Mouse (Mus musculus) hindbrain, embryonic 13.5 days (tissue): ENCODE data around the gene Actn2. TPM values are rescaled to one million over a fixed set of nuclear protein-coding genes. Genes with fewer than 3 reads are reported as not detected.

Experiments
- ATAC-seq: fragments of 200-750 bp; cut with Nextera tagmentation; 2 replicates; pipeline ENCODE4 v1.8.0; 2017; ENCODE audit warnings: moderate TSS enrichment; ENCODE audit not compliant: low FRiP score
- H3K27ac ChIP-seq: fragments of 300-500 bp; sonication (generic); 2 replicates; pipeline ENCODE4 v1.5.1; 2015; ENCODE audit warnings: inconsistent platforms, mild to moderate bottlenecking, moderate library complexity
- H3K27me3 ChIP-seq: fragments of 300-500 bp; sonication (generic); 2 replicates; pipeline ENCODE4 v1.6.1; 2015; ENCODE audit warnings: mild to moderate bottlenecking, inconsistent platforms
- H3K36me3 ChIP-seq: fragments of 300-500 bp; sonication (generic); 2 replicates; pipeline ENCODE4 v1.6.1; 2015; ENCODE audit warnings: mild to moderate bottlenecking, inconsistent platforms
- H3K4me1 ChIP-seq: fragments of 300-500 bp; sonication (generic); replicated peaks from 2 replicates; pipeline ENCODE4 v1.6.1; 2015; ENCODE audit warnings: inconsistent platforms
- H3K4me2 ChIP-seq: fragments of 300-500 bp; sonication (generic); 2 replicates; pipeline ENCODE4 v1.6.1; 2015; ENCODE audit warnings: inconsistent platforms, mild to moderate bottlenecking, moderate library complexity
- H3K4me3 ChIP-seq: fragments of 300-500 bp; sonication (generic); 2 replicates; pipeline ENCODE4 v1.5.1; 2015; ENCODE audit warnings: mild to moderate bottlenecking, inconsistent platforms
- H3K9ac ChIP-seq: fragments of 300-500 bp; sonication (generic); 2 replicates; pipeline ENCODE4 v1.6.1; 2015; ENCODE audit warnings: mild to moderate bottlenecking, inconsistent platforms
- H3K9me3 ChIP-seq: fragments of 300-500 bp; sonication (generic); 2 replicates; pipeline ENCODE4 v1.6.1; 2016; ENCODE audit warnings: inconsistent platforms
- WGBS: fragments of 180-500 bp; shearing (Covaris S2); methylation state at CpG from one replicate; pipeline ENCODE4 v1.1.7; 2015; 5-methylcytosine and 5-hydroxymethylcytosine counted together
- polyA plus RNA-seq: library from polyadenylated mRNA; unstranded; fragments of >200 nt; fragmentation: Nextera tagmentation; extraction: Ambion mirVana; gene quantifications from 2 replicates; pipeline ENCODE4 v1.2.1, GENCODE M21; 2015

The Actn2 gene
- polyA plus RNA-seq, 1 experiment from 2014 or later, result 5.5 TPM

- H3K36me3 ChIP-seq, result no peaks in the 10 kb centered on the region
- no peak for ATAC-seq
- H3K4me2 ChIP-seq, result no peak overlapping the region
- H3K4me1 ChIP-seq, result no peaks in the 10 kb centered on the region
- WGBS, result 98% methylated on average over 3 of the region's 3 CpGs
- no peak overlapping the region for H3K27ac ChIP-seq
- no peak overlapping the region for H3K4me3 ChIP-seq
- no peaks in the 10 kb centered on the region for H3K27me3 ChIP-seq
- H3K9ac ChIP-seq, result no peak overlapping the region
- no peaks in the 10 kb centered on the region for H3K9me3 ChIP-seq
These were observed 31.1 kb downstream of the Actn2 start for GRCm38 (mm10) chr13:12309446-12309845.

- Histone ChIP-seq H3K27ac (no peak overlapping the region), H3K36me3 (no peaks in the 10 kb centered on the region), H3K4me3 (no peak overlapping the region), H3K9me3 (no peaks in the 10 kb centered on the region), H3K9ac (no peak overlapping the region), H3K4me2 (no peak overlapping the region), H3K27me3 (no peaks in the 10 kb centered on the region), H3K4me1 (no peaks in the 10 kb centered on the region)
- no peak for ATAC-seq
- 87% methylated on average over 12 of the region's 12 CpGs for WGBS
These were observed 31.7 kb downstream of the Actn2 start for GRCm38 (mm10) chr13:12308878-12309277.

- H3K36me3 ChIP-seq, result no peaks in the 10 kb centered on the region
- H3K27me3 ChIP-seq, result no peaks in the 10 kb centered on the region
- H3K9me3 ChIP-seq, result no peaks in the 10 kb centered on the region
- H3K4me3 ChIP-seq, result no peak overlapping the region
- ATAC-seq, result no peak
- no peaks in the 10 kb centered on the region for H3K4me1 ChIP-seq
- no peak overlapping the region for H3K27ac ChIP-seq
- H3K9ac ChIP-seq, result no peak overlapping the region
- H3K4me2 ChIP-seq, result no peak overlapping the region
- 86% methylated on average over 8 of the region's 8 CpGs for WGBS
These were observed 32.1 kb downstream of the Actn2 start for GRCm38 (mm10) chr13:12308473-12308872.

GRCm38 (mm10) chr13:12307286-12307685 is 33.3 kb downstream of the Actn2 start:
- no peak for ATAC-seq
- Histone ChIP-seq H3K4me2 (no peak overlapping the region), H3K9me3 (no peaks in the 10 kb centered on the region), H3K36me3 (no peaks in the 10 kb centered on the region), H3K9ac (no peak overlapping the region), H3K27ac (no peak overlapping the region), H3K27me3 (no peaks in the 10 kb centered on the region), H3K4me3 (no peak overlapping the region), H3K4me1 (no peaks in the 10 kb centered on the region)
- 84% methylated on average over 4 of the region's 4 CpGs for WGBS

- Histone ChIP-seq H3K9me3 (no peaks in the 10 kb centered on the region), H3K27ac (no peak overlapping the region), H3K4me2 (no peak overlapping the region), H3K27me3 (no peaks in the 10 kb centered on the region), H3K4me1 (no peaks in the 10 kb centered on the region), H3K36me3 (no peaks in the 10 kb centered on the region), H3K4me3 (no peak overlapping the region), H3K9ac (no peak overlapping the region)
- 92% methylated on average over 8 of the region's 8 CpGs for WGBS
- ATAC-seq, result no peak
These were observed 35.0 kb downstream of the Actn2 start for GRCm38 (mm10) chr13:12305540-12305939.

- H3K9me3 ChIP-seq, result no peaks in the 10 kb centered on the region
These were observed 35.6 kb downstream of the Actn2 start for GRCm38 (mm10) chr13:12304991-12305390.

GRCm38 (mm10) chr13:12297777-12298176 is 42.8 kb downstream of the Actn2 start:
- no peaks in the 10 kb centered on the region for H3K27me3 ChIP-seq
- ATAC-seq, result no peak
- H3K4me3 ChIP-seq, result no peak overlapping the region
- H3K4me2 ChIP-seq, result no peak overlapping the region
- H3K36me3 ChIP-seq, result no peaks in the 10 kb centered on the region
- H3K4me1 ChIP-seq, result no peaks in the 10 kb centered on the region
- 92% methylated on average over 6 of the region's 6 CpGs for WGBS
- H3K9ac ChIP-seq, result no peak overlapping the region
- no peak overlapping the region for H3K27ac ChIP-seq
- H3K9me3 ChIP-seq, result no peaks in the 10 kb centered on the region

More at GRCm38 (mm10) chr13:12304991-12305390, 35.6 kb downstream of the Actn2 start:
- Histone ChIP-seq H3K9ac (no peak overlapping the region), H3K36me3 (no peaks in the 10 kb centered on the region), H3K4me1 (no peaks in the 10 kb centered on the region), H3K27me3 (no peaks in the 10 kb centered on the region), H3K4me2 (no peak overlapping the region), H3K4me3 (no peak overlapping the region), H3K27ac (no peak overlapping the region)
- ATAC-seq, result no peak
- 90% methylated on average over 5 of the region's 5 CpGs for WGBS

- 91% methylated on average over 3 of the region's 3 CpGs for WGBS
- Histone ChIP-seq H3K9ac (no peak overlapping the region), H3K27ac (no peak overlapping the region), H3K27me3 (no peaks in the 10 kb centered on the region), H3K4me2 (no peak overlapping the region), H3K4me3 (no peak overlapping the region), H3K9me3 (no peaks in the 10 kb centered on the region), H3K36me3 (no peaks in the 10 kb centered on the region), H3K4me1 (no peaks in the 10 kb centered on the region)
- ATAC-seq, result no peak
These were observed 43.9 kb downstream of the Actn2 start for GRCm38 (mm10) chr13:12296701-12297100.

- ATAC-seq, result no peak
These were observed 46.8 kb downstream of the Actn2 start for GRCm38 (mm10) chr13:12293810-12294209.

GRCm38 (mm10) chr13:12290700-12291099 is 49.9 kb downstream of the Actn2 start:
- Histone ChIP-seq H3K27ac (no peak overlapping the region), H3K4me1 (no peaks in the 10 kb centered on the region), H3K4me3 (no peak overlapping the region), H3K9ac (no peak overlapping the region), H3K27me3 (no peaks in the 10 kb centered on the region), H3K9me3 (no peaks in the 10 kb centered on the region), H3K4me2 (no peak overlapping the region), H3K36me3 (no peaks in the 10 kb centered on the region)
- 90% methylated on average over 7 of the region's 7 CpGs for WGBS
- ATAC-seq, result no peak

More at GRCm38 (mm10) chr13:12293810-12294209, 46.8 kb downstream of the Actn2 start:
- no peak overlapping the region for H3K9ac ChIP-seq
- H3K4me3 ChIP-seq, result no peak overlapping the region
- no peak overlapping the region for H3K27ac ChIP-seq
- no peaks in the 10 kb centered on the region for H3K4me1 ChIP-seq
- WGBS, result 92% methylated on average over 7 of the region's 7 CpGs
- no peaks in the 10 kb centered on the region for H3K36me3 ChIP-seq
- no peaks in the 10 kb centered on the region for H3K9me3 ChIP-seq
- no peaks in the 10 kb centered on the region for H3K27me3 ChIP-seq
- no peak overlapping the region for H3K4me2 ChIP-seq

- H3K9me3 ChIP-seq, result no peaks in the 10 kb centered on the region
- H3K4me1 ChIP-seq, result no peaks in the 10 kb centered on the region
- H3K4me2 ChIP-seq, result no peak overlapping the region
- H3K27me3 ChIP-seq, result no peaks in the 10 kb centered on the region
- no peak for ATAC-seq
- WGBS, result 89% methylated on average over 11 of the region's 11 CpGs
- H3K4me3 ChIP-seq, result no peak overlapping the region
- H3K27ac ChIP-seq, result no peak overlapping the region
- H3K36me3 ChIP-seq, result no peaks in the 10 kb centered on the region
- no peak overlapping the region for H3K9ac ChIP-seq
These were observed 56.0 kb downstream of the Actn2 start for GRCm38 (mm10) chr13:12284528-12284927.

- ATAC-seq, result no peak
- no peaks in the 10 kb centered on the region for H3K4me1 ChIP-seq
- 89% methylated on average over 3 of the region's 3 CpGs for WGBS
- no peaks in the 10 kb centered on the region for H3K36me3 ChIP-seq
- no peak overlapping the region for H3K4me2 ChIP-seq
- no peak overlapping the region for H3K9ac ChIP-seq
- H3K4me3 ChIP-seq, result no peak overlapping the region
- H3K27ac ChIP-seq, result no peak overlapping the region
- H3K27me3 ChIP-seq, result no peaks in the 10 kb centered on the region
- no peaks in the 10 kb centered on the region for H3K9me3 ChIP-seq
These were observed 56.7 kb downstream of the Actn2 start for GRCm38 (mm10) chr13:12283826-12284225.

GRCm38 (mm10) chr13:12274721-12275120 is 65.8 kb downstream of the Actn2 start:
- H3K4me2 ChIP-seq, result no peak overlapping the region
- no peaks in the 10 kb centered on the region for H3K9me3 ChIP-seq
- H3K27me3 ChIP-seq, result no peaks in the 10 kb centered on the region
- no peak for ATAC-seq
- 78% methylated on average over 6 of the region's 6 CpGs for WGBS
- no peak overlapping the region for H3K9ac ChIP-seq
- no peaks in the 10 kb centered on the region for H3K4me1 ChIP-seq
- no peak overlapping the region for H3K27ac ChIP-seq
- no peaks in the 10 kb centered on the region for H3K36me3 ChIP-seq
- H3K4me3 ChIP-seq, result no peak overlapping the region
